Mouse (Mus musculus) G1E (cell line): Measurements from ENCODE around the gene Eefsec.

Experiments used
- CTCF ChIP-seq: IDR thresholded peaks from 2 replicates; pipeline ENCODE4 v1.5.1; 2012; ENCODE audit warnings: low read depth, low read length, inconsistent platforms, mixed read lengths
- TAL1 ChIP-seq: conservative IDR thresholded peaks from 2 replicates; pipeline ENCODE4 v1.6.1; 2012; ENCODE audit warnings: low read depth, low read length, inconsistent platforms, mixed read lengths

DNA sequence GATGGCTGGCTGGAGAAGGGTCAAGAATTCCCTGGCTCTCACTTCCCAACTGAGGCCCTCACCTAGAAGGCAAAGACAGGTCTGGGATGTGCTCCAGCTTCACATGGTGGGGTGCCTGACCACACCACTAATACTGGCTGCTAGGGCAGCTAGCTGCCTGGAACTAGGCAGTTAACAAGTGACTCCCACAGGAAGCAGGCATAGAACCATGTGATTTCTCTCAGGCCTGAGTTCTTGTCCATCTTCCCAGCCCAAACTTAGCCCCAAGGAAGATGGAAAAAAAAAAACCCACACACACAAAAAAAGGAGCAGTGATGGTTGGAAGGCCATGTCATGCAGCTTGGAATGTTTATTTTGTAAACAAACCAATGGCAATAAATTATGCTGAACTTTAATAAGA is 117.0 kb downstream of the Eefsec start:
- TF ChIP-seq CTCF (no peak), TAL1 (no peak)
